Mouse (Mus musculus) lung, postnatal 0 days (tissue): ENCODE measurements around the gene Ptbp1.

Source experiments
- CTCF ChIP-seq: IDR thresholded peaks from 2 replicates; pipeline ENCODE4 v1.5.1; 2016; ENCODE audit warnings: antibody characterized with exemption, mild to moderate bottlenecking
- EP300 ChIP-seq: IDR thresholded peaks from 2 replicates; pipeline ENCODE4 v1.6.1; 2016; ENCODE audit warnings: antibody characterized with exemption, mild to moderate bottlenecking, control low read depth

DNA sequence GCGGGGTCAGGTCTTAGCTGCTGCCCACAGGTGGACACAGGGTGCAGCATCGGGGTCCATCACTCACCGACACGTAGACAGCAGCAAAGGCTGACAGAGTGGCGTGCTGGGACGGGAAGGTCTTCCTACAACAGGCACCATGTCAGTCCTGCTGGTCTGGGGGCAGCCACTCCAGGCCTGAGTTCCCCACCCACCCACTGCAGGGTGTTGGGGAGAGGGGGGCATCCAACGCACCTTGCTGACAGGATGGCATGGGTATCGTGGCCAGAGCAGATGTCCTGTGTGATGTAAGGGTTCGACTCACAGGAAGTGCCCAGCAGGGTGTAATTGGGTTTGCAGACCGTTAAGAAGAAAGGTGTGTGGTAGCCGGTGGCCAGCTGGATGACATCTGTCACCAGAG, 12.4 kb downstream of the Ptbp1 start:
- no peak for TF ChIP-seq EP300
- no peak for TF ChIP-seq CTCF
